Comparison of ENCODE assay signal across 10 mouse cellular contexts in the genomic region with DNA sequence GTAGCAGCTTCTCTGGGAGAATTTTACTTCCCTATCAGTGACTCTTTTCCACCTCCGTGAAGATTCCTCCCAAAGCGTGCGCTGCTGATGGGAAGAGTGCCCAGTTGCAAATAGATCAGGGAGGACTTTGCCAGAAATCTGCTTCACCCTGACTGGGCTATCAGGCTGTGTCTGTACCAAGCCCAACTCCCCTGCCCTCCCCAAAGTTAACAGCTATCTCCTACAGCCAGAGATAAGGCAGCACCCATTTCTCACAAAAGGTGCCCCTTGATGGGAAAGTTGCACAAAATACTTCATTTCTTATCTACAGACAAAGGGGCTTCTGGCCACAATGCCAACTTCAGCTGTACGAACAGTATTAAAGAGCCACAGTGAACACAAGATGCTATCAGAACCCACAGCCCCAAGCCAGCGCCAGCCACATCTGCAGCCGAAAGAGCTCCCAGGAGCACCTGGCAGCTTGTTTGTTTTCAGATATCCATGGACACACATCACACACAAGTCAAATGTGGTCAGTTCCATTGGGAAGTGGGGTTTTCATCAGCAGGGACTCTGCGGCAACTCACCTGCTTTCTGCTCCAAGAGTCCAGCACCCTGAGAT. TPM values are rescaled to one million over a fixed set of nuclear protein-coding genes. Genes with fewer than 3 reads are reported as not detected.
DNase-seq lines count a peak whose midpoint lies in the region; ATAC-seq lines count a peak whose summit lies in the region.
"Had no signal": no experiment of that assay in that cellular context is flagged by ENCODE, and none has a peak within 500 bp of the region (broad histone marks: within the 10 kb centered on the region; RNA-seq: fewer than 3 reads in every experiment).

No protein-coding gene starts in this region.

- H3K4me3 ChIP-seq in neural tube, embryonic 13.5 days = no peak overlapping the region
- no peak overlapping the region for H3K4me3 ChIP-seq in neural tube, embryonic 15.5 days (replicated peaks)
- H3K4me3 ChIP-seq: forebrain, embryonic 13.5 days had no signal

- no peak overlapping the region for H3K4me2 ChIP-seq in neural tube, embryonic 13.5 days
- no peak overlapping the region for H3K4me2 ChIP-seq in neural tube, embryonic 15.5 days
- H3K4me2 ChIP-seq: forebrain, embryonic 13.5 days had no signal

- 85% methylated on average over 7 of the region's 7 CpGs for WGBS in neural tube, embryonic 13.5 days
- WGBS in neural tube, embryonic 15.5 days = 83% methylated on average over 7 of the region's 7 CpGs

- peak; percentile 88 for DNase-seq in heart, adult 11 months
- no peak for DNase-seq in heart, postnatal 14 days
- no peak for DNase-seq in thymus, postnatal 10 days (ENCODE audit: low spot score in 2 of 2)
- DNase-seq in thymus, adult 18-20 months = no peak

- intact Hi-C loops in heart, postnatal 14 days (cut with DNase I) = no loop called here

- H3K27ac ChIP-seq in neural tube, embryonic 13.5 days (replicated peaks) = no peak overlapping the region
- no peak overlapping the region for H3K27ac ChIP-seq in neural tube, embryonic 15.5 days (replicated peaks)
- H3K27ac ChIP-seq: forebrain, embryonic 13.5 days had no signal

- H3K36me3 ChIP-seq in neural tube, embryonic 13.5 days = peaks cover 24% of the 10 kb centered on the region
- H3K36me3 ChIP-seq in neural tube, embryonic 15.5 days = peaks cover 4% of the 10 kb centered on the region; the same call in 1 of the 2 replicates

- no peaks in the 10 kb centered on the region for H3K27me3 ChIP-seq in neural tube, embryonic 13.5 days
- no peaks in the 10 kb centered on the region for H3K27me3 ChIP-seq in neural tube, embryonic 15.5 days (replicated peaks)
- H3K27me3 ChIP-seq: forebrain, embryonic 13.5 days had no signal

- peaks cover 52% of the 10 kb centered on the region for H3K4me1 ChIP-seq in neural tube, embryonic 13.5 days (replicated peaks)
- H3K4me1 ChIP-seq in neural tube, embryonic 15.5 days = peaks cover 57% of the 10 kb centered on the region

- ATAC-seq in neural tube, embryonic 13.5 days (ENCODE audit: low read depth) = no peak
- ATAC-seq in neural tube, embryonic 15.5 days (ENCODE audit: low FRiP score) = no peak
- ATAC-seq in common myeloid progenitor, adult 5-6 weeks (replicated peaks; ENCODE audit: low read depth, poor library complexity, severe bottlenecking) = peak; percentile 12; the same call in 1 of the 2 replicates
- ATAC-seq in megakaryocyte-erythroid progenitor cell, adult 5-6 weeks (replicated peaks; ENCODE audit: low FRiP score, low TSS enrichment, poor library complexity, severe bottlenecking) = peak; percentile 56
- ATAC-seq: forebrain, embryonic 13.5 days; inflammation-experienced regulatory T-cells, adult 6 months had no signal

- no peaks in the 10 kb centered on the region for H3K9me3 ChIP-seq in neural tube, embryonic 13.5 days
- H3K9me3 ChIP-seq in neural tube, embryonic 15.5 days (replicated peaks) = no peaks in the 10 kb centered on the region
- H3K9me3 ChIP-seq: forebrain, embryonic 13.5 days had no signal

- 0 out of 2 replicates have a peak overlapping the region, but pooled peaks have one; percentile 1 for H3K9ac ChIP-seq in neural tube, embryonic 13.5 days
- no peak overlapping the region for H3K9ac ChIP-seq in neural tube, embryonic 15.5 days (replicated peaks)
- H3K9ac ChIP-seq: forebrain, embryonic 13.5 days had no signal

RNA-seq across cellular contexts. Expression of a gene that starts 6.6 kb away (rescaled TPM):
- 10 to 100 TPM; 41.0 to 47.0 TPM for total RNA-seq in heart, postnatal 14 days (2021)
- polyA plus RNA-seq in neural tube, embryonic 13.5 days (2015; fragmentation: Nextera tagmentation; extraction: Ambion mirVana) = 67.4 and 73.6 TPM in 2 replicates
- 65.6 and 66.7 TPM in 2 replicates for polyA plus RNA-seq in neural tube, embryonic 15.5 days (2015; fragmentation: Nextera tagmentation; extraction: Ambion mirVana)
- 50.7 and 75.4 TPM in 2 replicates for total RNA-seq in common myeloid progenitor, adult 5-6 weeks (2017)
- total RNA-seq in megakaryocyte-erythroid progenitor cell, adult 5-6 weeks (2014; fragmentation: Nextera tagmentation) = 102 and 114 TPM in 2 replicates
- 42.3 and 65.4 TPM in 2 replicates for total RNA-seq in megakaryocyte-erythroid progenitor cell, adult 5-6 weeks (2017)

RNA-seq across cellular contexts. Expression of a gene that starts 13.6 kb away (rescaled TPM):
- 10 to 100 TPM; 30.9 to 37.1 TPM for total RNA-seq in heart, postnatal 14 days (2021)
- 63.1 and 65.6 TPM in 2 replicates for polyA plus RNA-seq in neural tube, embryonic 13.5 days (2015; fragmentation: Nextera tagmentation; extraction: Ambion mirVana)
- 58.2 and 61.1 TPM in 2 replicates for polyA plus RNA-seq in neural tube, embryonic 15.5 days (2015; fragmentation: Nextera tagmentation; extraction: Ambion mirVana)
- total RNA-seq in common myeloid progenitor, adult 5-6 weeks (2017) = 79.0 and 94.9 TPM in 2 replicates
- total RNA-seq in megakaryocyte-erythroid progenitor cell, adult 5-6 weeks (2014; fragmentation: Nextera tagmentation) = 31.2 and 40.7 TPM in 2 replicates
- total RNA-seq in megakaryocyte-erythroid progenitor cell, adult 5-6 weeks (2017) = 95.2 and 125 TPM in 2 replicates

RNA-seq across cellular contexts. Expression of a gene that starts 14.5 kb away (rescaled TPM):
- 10 to 100 TPM; 20.4 to 27.3 TPM for total RNA-seq in heart, postnatal 14 days (2021)
- polyA plus RNA-seq in neural tube, embryonic 13.5 days (2015; fragmentation: Nextera tagmentation; extraction: Ambion mirVana) = 78.7 and 81.3 TPM in 2 replicates
- polyA plus RNA-seq in neural tube, embryonic 15.5 days (2015; fragmentation: Nextera tagmentation; extraction: Ambion mirVana) = 68.1 and 87.0 TPM in 2 replicates
- 16.3 and 26.4 TPM in 2 replicates for total RNA-seq in common myeloid progenitor, adult 5-6 weeks (2017)
- 43.1 and 46.6 TPM in 2 replicates for total RNA-seq in megakaryocyte-erythroid progenitor cell, adult 5-6 weeks (2014; fragmentation: Nextera tagmentation)
- 7.1 and 21.9 TPM in 2 replicates for total RNA-seq in megakaryocyte-erythroid progenitor cell, adult 5-6 weeks (2017)

RNA-seq across cellular contexts. Expression of a gene that starts 20.9 kb away (rescaled TPM):
- total RNA-seq in heart, postnatal 14 days (2021) = 1 to 10 TPM; 1.8 to 2.1 TPM
- 146 and 157 TPM in 2 replicates for polyA plus RNA-seq in neural tube, embryonic 13.5 days (2015; fragmentation: Nextera tagmentation; extraction: Ambion mirVana)
- polyA plus RNA-seq in neural tube, embryonic 15.5 days (2015; fragmentation: Nextera tagmentation; extraction: Ambion mirVana) = 164 and 191 TPM in 2 replicates
- total RNA-seq in common myeloid progenitor, adult 5-6 weeks (2017) = 0.87 and 1.8 TPM in 2 replicates
- 1.6 and 3.5 TPM in 2 replicates for total RNA-seq in megakaryocyte-erythroid progenitor cell, adult 5-6 weeks (2014; fragmentation: Nextera tagmentation)
- total RNA-seq in megakaryocyte-erythroid progenitor cell, adult 5-6 weeks (2017) = 0.80 and 2.5 TPM in 2 replicates

RNA-seq across cellular contexts. Expression of a gene that starts 57.8 kb away (rescaled TPM):
- 10 to 100 TPM; 81.4 to 83.8 TPM for total RNA-seq in heart, postnatal 14 days (2021)
- polyA plus RNA-seq in neural tube, embryonic 13.5 days (2015; fragmentation: Nextera tagmentation; extraction: Ambion mirVana) = 192 and 214 TPM in 2 replicates
- polyA plus RNA-seq in neural tube, embryonic 15.5 days (2015; fragmentation: Nextera tagmentation; extraction: Ambion mirVana) = 242 and 263 TPM in 2 replicates
- total RNA-seq in common myeloid progenitor, adult 5-6 weeks (2017) = 30.1 and 31.7 TPM in 2 replicates
- total RNA-seq in megakaryocyte-erythroid progenitor cell, adult 5-6 weeks (2014; fragmentation: Nextera tagmentation) = 38.6 and 48.6 TPM in 2 replicates
- 34.9 and 38.1 TPM in 2 replicates for total RNA-seq in megakaryocyte-erythroid progenitor cell, adult 5-6 weeks (2017)

Comparison
In these comparisons a context has a peak if more than half of its experiments do, and no peak if none do; other contexts are left out.
1. ATAC-seq: peak in common myeloid progenitor, adult 5-6 weeks (single experiment) and megakaryocyte-erythroid progenitor cell, adult 5-6 weeks (single experiment); none in neural tube, embryonic 13.5 days (single experiment) and neural tube, embryonic 15.5 days (single experiment).